Mouse (Mus musculus): Measurements from ENCODE around the gene Sf3a3. TPM values are rescaled to one million over a fixed set of nuclear protein-coding genes. Genes with fewer than 3 reads are reported as not detected.
"Not testable (repeated sequence)": the region's sequence is repeated elsewhere in the genome, so short reads cannot be mapped to it uniquely, and the experiment has no call there.

Gene Sf3a3
- polyA plus RNA-seq, 1 experiment from 2014 or later: 49.4 TPM

DNA sequence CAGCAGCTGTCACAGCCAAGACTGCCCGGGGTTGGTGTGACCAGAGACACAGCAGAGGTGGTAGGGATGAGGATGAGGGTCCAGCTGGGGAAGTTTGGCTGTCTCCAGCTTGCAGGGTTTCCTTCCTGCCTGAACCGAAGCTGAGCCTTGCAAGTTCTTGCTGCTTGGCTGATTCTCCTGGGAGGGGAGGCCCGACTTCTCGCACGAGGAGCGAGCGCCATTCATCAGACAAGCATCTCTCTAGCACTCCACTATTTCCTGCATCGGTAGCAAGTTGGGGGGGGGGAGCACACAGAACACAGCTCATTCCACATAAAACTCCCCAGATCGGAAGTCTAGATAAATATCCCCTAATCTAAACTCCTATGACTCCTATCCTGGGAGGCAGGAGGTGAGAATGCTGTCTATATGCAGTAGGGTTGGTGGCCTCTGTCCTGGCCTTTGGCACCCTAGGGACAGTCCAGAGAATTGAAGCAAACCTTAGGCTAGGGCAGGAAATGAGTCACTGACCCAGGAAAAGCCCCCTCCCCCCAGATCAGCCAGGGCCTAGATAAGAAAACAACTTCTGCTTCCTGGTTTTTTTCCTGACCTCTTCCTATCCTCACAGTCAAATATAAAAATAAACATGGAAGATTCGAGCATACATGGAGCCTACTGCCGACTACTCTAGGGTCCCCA, 9.6 kb upstream of the Sf3a3 start:
- peaks cover 47% of the 10 kb centered on the region for H3K4me1 ChIP-seq (ENCODE audit: control insufficient read depth, low read depth, low read length)
- H3K27me3 ChIP-seq (ENCODE audit: control insufficient read depth, insufficient read depth, low read depth, low read length): peaks cover 15% of the 10 kb centered on the region
- H3K9me3 ChIP-seq (replicated peaks; ENCODE audit: control insufficient read depth, low read length): no peaks in the 10 kb centered on the region
- H3K27ac ChIP-seq (ENCODE audit: low read length): peak overlapping the region; percentile 50
- no peak for ATAC-seq (ENCODE audit: low read depth)
- 18% methylated on average over 11 of the region's 11 CpGs for WGBS (ENCODE audit: insufficient replicate concordance)
- H3K4me2 ChIP-seq (ENCODE audit: low read depth, low read length): peak overlapping the region; percentile 15; the same call in 1 of the 2 replicates
- no peak overlapping the region for H3K4me3 ChIP-seq (ENCODE audit: low read depth, low read length)
- no peak overlapping the region; the same call in 1 of the 2 replicates for H3K9ac ChIP-seq (ENCODE audit: low read depth, low read length)
- H3K36me3 ChIP-seq (ENCODE audit: control insufficient read depth, insufficient read depth): no peaks in the 10 kb centered on the region; the same call in 1 of the 2 replicates

DNA sequence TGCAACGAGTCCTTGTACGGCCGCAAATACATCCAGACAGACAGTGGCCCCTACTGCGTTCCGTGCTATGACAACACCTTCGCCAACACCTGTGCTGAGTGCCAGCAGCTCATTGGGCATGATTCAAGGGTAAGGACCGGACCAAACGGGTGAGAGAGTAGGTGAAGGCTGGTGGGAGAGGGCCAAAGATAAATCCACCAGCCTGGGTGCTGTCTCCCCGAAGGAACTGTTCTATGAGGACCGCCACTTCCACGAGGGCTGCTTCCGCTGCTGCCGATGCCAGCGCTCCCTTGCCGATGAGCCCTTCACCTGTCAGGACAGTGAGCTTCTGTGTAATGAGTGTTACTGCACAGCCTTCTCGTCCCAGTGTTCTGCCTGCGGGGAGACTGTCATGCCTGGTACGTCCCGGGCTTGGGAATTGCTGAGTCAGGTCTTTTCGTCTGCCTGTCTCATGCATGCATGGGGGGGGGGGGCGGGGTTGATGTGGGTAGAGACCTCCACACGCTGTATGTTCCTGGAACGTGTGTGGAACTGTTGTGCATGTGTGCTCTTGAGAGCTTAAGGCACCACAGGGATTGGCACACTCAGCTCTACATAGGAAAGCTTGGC, 8.8 kb upstream of the Sf3a3 start:
- H3K27me3 ChIP-seq (ENCODE audit: control insufficient read depth, insufficient read depth, low read depth, low read length): peaks cover 10% of the 10 kb centered on the region
- H3K27ac ChIP-seq (ENCODE audit: low read length): peak overlapping the region; percentile 50
- no peak overlapping the region for H3K9ac ChIP-seq (ENCODE audit: low read depth, low read length)
- H3K4me1 ChIP-seq (ENCODE audit: control insufficient read depth, low read depth, low read length): peaks cover 50% of the 10 kb centered on the region
- no peak for ATAC-seq (ENCODE audit: low read depth)
- 73% methylated on average over 23 of the region's 23 CpGs for WGBS (ENCODE audit: insufficient replicate concordance)
- H3K9me3 ChIP-seq (replicated peaks; ENCODE audit: control insufficient read depth, low read length): no peaks in the 10 kb centered on the region
- H3K4me2 ChIP-seq (ENCODE audit: low read depth, low read length): no peak overlapping the region
- H3K36me3 ChIP-seq (ENCODE audit: control insufficient read depth, insufficient read depth): no peaks in the 10 kb centered on the region; the same call in 1 of the 2 replicates
- no peak overlapping the region for H3K4me3 ChIP-seq (ENCODE audit: low read depth, low read length)

- not testable (repeated sequence) for H3K4me3 ChIP-seq (ENCODE audit: low read depth, low read length); H3K9ac ChIP-seq (ENCODE audit: low read depth, low read length); H3K27ac ChIP-seq (ENCODE audit: low read length); H3K9me3 ChIP-seq (replicated peaks; ENCODE audit: control insufficient read depth, low read length); H3K4me2 ChIP-seq (ENCODE audit: low read depth, low read length); H3K36me3 ChIP-seq (ENCODE audit: control insufficient read depth, insufficient read depth); H3K27me3 ChIP-seq (ENCODE audit: control insufficient read depth, insufficient read depth, low read depth, low read length); ATAC-seq (ENCODE audit: low read depth)
- 74% methylated on average over 25 of the region's 25 CpGs for WGBS (ENCODE audit: insufficient replicate concordance)
- peaks cover 52% of the 10 kb centered on the region for H3K4me1 ChIP-seq (ENCODE audit: control insufficient read depth, low read depth, low read length)
These were observed 7.0 kb upstream of the Sf3a3 start for GRCm38 (mm10) chr4:124707381-124708199.

DNA sequence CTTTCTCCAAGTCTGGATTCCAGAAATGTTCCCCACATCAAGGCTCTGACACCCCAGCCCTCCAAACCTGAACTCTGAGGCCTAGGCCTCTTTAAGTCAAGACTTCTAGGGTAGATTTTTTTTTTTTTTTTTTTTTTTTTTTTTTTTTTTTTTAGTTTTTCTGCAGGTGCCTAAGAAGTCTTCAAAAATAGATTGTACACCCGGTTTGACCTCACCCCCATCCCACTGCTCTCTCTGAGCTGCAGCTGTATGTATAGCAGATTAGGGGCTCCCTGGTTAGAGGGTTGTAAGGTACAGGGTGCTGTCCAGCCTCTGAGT, 6.4 kb upstream of the Sf3a3 start:
- H3K27ac ChIP-seq (ENCODE audit: low read length): peak overlapping the region; percentile 90
- not testable (repeated sequence) for H3K27me3 ChIP-seq (ENCODE audit: control insufficient read depth, insufficient read depth, low read depth, low read length); H3K4me3 ChIP-seq (ENCODE audit: low read depth, low read length); H3K9me3 ChIP-seq (replicated peaks; ENCODE audit: control insufficient read depth, low read length); ATAC-seq (ENCODE audit: low read depth); H3K36me3 ChIP-seq (ENCODE audit: control insufficient read depth, insufficient read depth)
- H3K9ac ChIP-seq (ENCODE audit: low read depth, low read length): peak overlapping the region; percentile 61; the same call in 1 of the 2 replicates
- H3K4me2 ChIP-seq (ENCODE audit: low read depth, low read length): peak overlapping the region; percentile 84
- H3K4me1 ChIP-seq (ENCODE audit: control insufficient read depth, low read depth, low read length): peaks cover 57% of the 10 kb centered on the region
- WGBS (ENCODE audit: insufficient replicate concordance): 14% methylated on average over 1 of the region's 1 CpGs

DNA sequence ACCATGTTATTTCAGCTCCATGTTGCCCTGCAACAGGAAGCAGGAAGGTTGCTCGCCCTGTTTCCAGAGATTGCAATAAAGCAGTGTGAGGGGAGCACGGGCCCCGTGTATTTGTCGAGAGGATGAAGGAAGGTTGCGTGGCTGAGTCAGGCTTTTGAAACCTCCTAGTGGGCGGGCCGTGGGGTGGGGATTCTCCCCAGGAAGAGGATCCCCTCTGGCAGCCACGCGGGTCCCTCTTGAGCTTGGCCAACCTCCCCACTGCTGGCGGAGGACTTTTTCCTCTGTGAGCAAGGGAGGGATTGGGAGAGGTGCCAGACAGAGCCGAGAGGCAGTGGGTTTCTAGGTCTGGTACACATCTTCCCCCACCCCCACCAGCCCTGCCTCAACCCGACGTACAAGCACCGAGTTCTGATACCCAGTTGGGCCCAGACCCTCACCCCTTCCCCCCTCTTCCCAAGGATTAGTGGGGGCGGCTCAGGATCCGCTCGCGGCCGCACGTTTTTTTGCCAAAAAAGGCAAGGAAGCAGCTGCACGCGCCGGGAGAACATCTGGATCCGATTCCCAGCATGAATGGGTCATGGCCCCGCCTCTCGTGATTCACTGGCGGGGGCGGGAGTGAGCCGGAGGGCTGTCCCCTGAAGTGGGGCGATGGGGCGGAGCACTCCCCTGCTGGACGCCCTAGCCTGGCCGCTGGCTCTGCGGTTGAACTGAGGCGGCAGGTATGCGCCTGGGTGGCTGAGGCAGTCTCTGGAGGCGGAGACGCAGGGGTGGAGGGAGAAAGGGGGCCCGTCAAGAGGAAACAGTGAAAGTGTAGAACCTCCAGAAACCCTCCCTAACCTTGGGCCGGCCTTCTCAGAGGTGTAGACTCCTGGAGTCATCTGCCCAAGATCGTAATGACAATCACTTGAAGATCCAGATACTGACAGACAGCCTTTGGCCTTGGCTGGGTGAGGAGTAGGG, 5.8 kb upstream of the Sf3a3 start:
- Histone ChIP-seq H3K27ac (ENCODE audit: low read length) (peak overlapping the region; percentile 90), H3K36me3 (ENCODE audit: control insufficient read depth, insufficient read depth) (no peaks in the 10 kb centered on the region; the same call in 1 of the 2 replicates), H3K9ac (ENCODE audit: low read depth, low read length) (peak overlapping the region; percentile 61), H3K4me1 (ENCODE audit: control insufficient read depth, low read depth, low read length) (peaks cover 56% of the 10 kb centered on the region), H3K4me3 (ENCODE audit: low read depth, low read length) (peak overlapping the region; percentile 60), H3K4me2 (ENCODE audit: low read depth, low read length) (peak overlapping the region; percentile 84), H3K27me3 (ENCODE audit: control insufficient read depth, insufficient read depth, low read depth, low read length) (no peaks in the 10 kb centered on the region), H3K9me3 (replicated peaks; ENCODE audit: control insufficient read depth, low read length) (no peaks in the 10 kb centered on the region)
- ATAC-seq (ENCODE audit: low read depth): peak; percentile 80
- WGBS (ENCODE audit: insufficient replicate concordance): 2% methylated on average over 41 of the region's 41 CpGs

DNA sequence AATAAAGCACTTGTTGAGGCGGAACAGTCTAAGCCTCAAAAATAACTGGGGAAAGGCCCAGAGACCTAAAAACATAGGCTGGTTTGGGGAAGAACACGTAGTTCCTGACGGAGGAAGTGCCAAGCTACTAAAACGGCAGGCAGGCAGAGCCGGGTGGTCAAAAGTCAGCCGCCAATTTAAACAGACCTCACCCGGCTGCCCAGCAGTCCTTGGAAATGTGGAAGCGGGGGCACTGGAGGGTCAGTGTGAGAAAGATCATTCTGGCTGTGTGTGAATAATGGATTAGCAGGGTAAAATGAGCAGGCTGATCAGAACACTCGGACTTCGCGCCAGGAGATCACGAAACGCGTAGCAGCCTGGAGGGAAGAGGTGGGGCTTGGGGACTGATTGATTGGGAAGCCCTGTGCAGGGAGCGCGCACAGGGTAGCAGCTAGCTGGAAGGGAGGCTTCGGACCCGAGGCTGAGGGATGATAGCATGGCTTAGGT, 4.6 kb upstream of the Sf3a3 start:
- 4% methylated on average over 18 of the region's 18 CpGs for WGBS (ENCODE audit: insufficient replicate concordance)
- Histone ChIP-seq H3K9me3 (replicated peaks; ENCODE audit: control insufficient read depth, low read length) (no peaks in the 10 kb centered on the region), H3K4me3 (ENCODE audit: low read depth, low read length) (peak overlapping the region; percentile 42), H3K4me1 (ENCODE audit: control insufficient read depth, low read depth, low read length) (peaks cover 48% of the 10 kb centered on the region), H3K27ac (ENCODE audit: low read length) (peak overlapping the region; percentile 90), H3K36me3 (ENCODE audit: control insufficient read depth, insufficient read depth) (no peaks in the 10 kb centered on the region; the same call in 1 of the 2 replicates), H3K4me2 (ENCODE audit: low read depth, low read length) (peak overlapping the region; percentile 84), H3K27me3 (ENCODE audit: control insufficient read depth, insufficient read depth, low read depth, low read length) (no peaks in the 10 kb centered on the region), H3K9ac (ENCODE audit: low read depth, low read length) (peak overlapping the region; percentile 49)
- peak; percentile 25; the same call in 1 of the 2 replicates for ATAC-seq (ENCODE audit: low read depth)

- 5% methylated on average over 5 of the region's 5 CpGs for WGBS (ENCODE audit: insufficient replicate concordance)
- no peaks in the 10 kb centered on the region; the same call in 1 of the 2 replicates for H3K36me3 ChIP-seq (ENCODE audit: control insufficient read depth, insufficient read depth)
- ATAC-seq (ENCODE audit: low read depth): no peak
- no peaks in the 10 kb centered on the region for H3K27me3 ChIP-seq (ENCODE audit: control insufficient read depth, insufficient read depth, low read depth, low read length)
- no peak overlapping the region for H3K9ac ChIP-seq (ENCODE audit: low read depth, low read length)
- H3K9me3 ChIP-seq (replicated peaks; ENCODE audit: control insufficient read depth, low read length): no peaks in the 10 kb centered on the region
- H3K4me1 ChIP-seq (ENCODE audit: control insufficient read depth, low read depth, low read length): peaks cover 48% of the 10 kb centered on the region
- H3K4me3 ChIP-seq (ENCODE audit: low read depth, low read length): no peak overlapping the region
- H3K4me2 ChIP-seq (ENCODE audit: low read depth, low read length): peak overlapping the region; percentile 84
- peak overlapping the region; percentile 90; the same call in 1 of the 2 replicates for H3K27ac ChIP-seq (ENCODE audit: low read length)
These were observed 3.7 kb upstream of the Sf3a3 start for GRCm38 (mm10) chr4:124710776-124711291.

GRCm38 (mm10) chr4:124712618-124713017, 2.0 kb upstream of the Sf3a3 start:
- Histone ChIP-seq H3K4me3 (ENCODE audit: low read depth, low read length) (no peak overlapping the region), H3K36me3 (ENCODE audit: control insufficient read depth, insufficient read depth) (peaks cover 4% of the 10 kb centered on the region; the same call in 1 of the 2 replicates), H3K27ac (ENCODE audit: low read length) (peak overlapping the region; percentile 69), H3K4me1 (ENCODE audit: control insufficient read depth, low read depth, low read length) (peaks cover 49% of the 10 kb centered on the region), H3K4me2 (ENCODE audit: low read depth, low read length) (0 out of 2 replicates have a peak overlapping the region, but pooled peaks have one; percentile 2), H3K9me3 (replicated peaks; ENCODE audit: control insufficient read depth, low read length) (no peaks in the 10 kb centered on the region), H3K27me3 (ENCODE audit: control insufficient read depth, insufficient read depth, low read depth, low read length) (no peaks in the 10 kb centered on the region), H3K9ac (ENCODE audit: low read depth, low read length) (no peak overlapping the region)
- WGBS (ENCODE audit: insufficient replicate concordance): 48% methylated on average over 6 of the region's 6 CpGs
- peak; percentile 66 for ATAC-seq (ENCODE audit: low read depth)
